13 mouse cellular contexts compared by ENCODE assay signal in the genomic region with DNA sequence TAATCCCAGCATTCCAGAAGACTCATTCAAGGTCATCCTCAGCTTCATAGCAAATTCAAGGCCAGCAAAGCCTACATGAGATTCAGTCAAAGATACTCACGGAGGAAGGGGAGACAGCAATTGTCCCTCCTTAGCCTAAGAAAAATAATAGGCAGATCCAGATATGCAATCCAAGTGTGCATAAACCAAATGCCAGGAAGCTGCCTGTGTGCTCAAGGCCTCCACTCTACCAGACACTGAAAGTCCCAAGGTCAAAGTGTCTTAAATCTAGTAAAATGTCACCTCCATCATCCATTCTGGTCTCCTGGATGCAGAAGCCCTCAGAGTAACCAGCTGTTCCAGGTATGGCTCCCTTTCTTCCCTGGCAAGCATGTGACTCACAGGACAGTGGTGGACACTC. TPM values are rescaled to one million over a fixed set of nuclear protein-coding genes. Genes with fewer than 3 reads are reported as not detected.
DNase-seq lines count a peak whose midpoint lies in the region.
"Had no signal": no experiment of that assay in that cellular context is flagged by ENCODE, and none has a peak within 500 bp of the region (broad histone marks: within the 10 kb centered on the region; RNA-seq: fewer than 3 reads in every experiment).

No protein-coding gene starts in this region.

- peak; percentile 41 for DNase-seq in adrenal gland, adult 2 months
- no peak for DNase-seq in adrenal gland, postnatal 4 days (ENCODE audit: low spot score in 2 of 2)
- DNase-seq in adrenal gland, postnatal 36 days: peak; percentile 13 to 20
- DNase-seq in adrenal gland, postnatal 14 days: no peak
- DNase-seq in heart, embryonic 10.5 days (ENCODE audit: low spot score): peak; percentile 53
- DNase-seq in heart, adult 8-10 months (ENCODE audit: low spot score): no peak
- DNase-seq: embryo, embryonic 11 days had no signal

- H3K4me1 ChIP-seq in heart, embryonic 10.5 days: peaks cover 27% of the 10 kb centered on the region

- H3K9me3 ChIP-seq in heart, embryonic 10.5 days: no peaks in the 10 kb centered on the region
- H3K9me3 ChIP-seq: embryonic facial prominence, embryonic 13.5 days; embryonic facial prominence, embryonic 15.5 days; forebrain, embryonic 10.5 days; forebrain, embryonic 12.5 days had no signal

- WGBS in heart, embryonic 10.5 days: 84% methylated on average over 1 of the region's 1 CpGs

- no peaks in the 10 kb centered on the region for H3K36me3 ChIP-seq in heart, embryonic 10.5 days
- H3K36me3 ChIP-seq: embryonic facial prominence, embryonic 13.5 days; embryonic facial prominence, embryonic 15.5 days; forebrain, embryonic 12.5 days had no signal

- no peak overlapping the region for H3K27ac ChIP-seq in heart, embryonic 10.5 days
- H3K27ac ChIP-seq: embryonic facial prominence, embryonic 13.5 days; embryonic facial prominence, embryonic 15.5 days; forebrain, embryonic 10.5 days; forebrain, embryonic 12.5 days had no signal

- no peaks in the 10 kb centered on the region for H3K27me3 ChIP-seq in heart, embryonic 10.5 days (ENCODE audit: insufficient read depth, poor library complexity, severe bottlenecking)
- H3K27me3 ChIP-seq: embryonic facial prominence, embryonic 13.5 days; embryonic facial prominence, embryonic 15.5 days; forebrain, embryonic 12.5 days had no signal

- no peak overlapping the region for H3K4me3 ChIP-seq in heart, embryonic 10.5 days
- H3K4me3 ChIP-seq: embryonic facial prominence, embryonic 13.5 days; embryonic facial prominence, embryonic 15.5 days; erythroblast, embryonic 14.5 days; forebrain, embryonic 10.5 days; forebrain, embryonic 12.5 days had no signal

RNA-seq across cellular contexts. Expression of a gene that starts 50.4 kb away (rescaled TPM):
- total RNA-seq in adrenal gland, adult 2 months (2021): 10 to 100 TPM; 20.2 to 46.3 TPM
- 31.0 and 51.6 TPM in 2 replicates for polyA plus RNA-seq in adrenal gland, adult 2 months (2012; rRNA removed)
- total RNA-seq in adrenal gland, postnatal 4 days (2021): 10 to 100 TPM; 72.9 to 80.5 TPM
- 10 to 100 TPM; 33.6 to 40.6 TPM for total RNA-seq in adrenal gland, postnatal 36 days (2021)
- 38.2 and 50.8 TPM in 2 replicates for total RNA-seq in adrenal gland, postnatal 14 days (2021)
- 18.3 and 24.7 TPM in 2 replicates for polyA plus RNA-seq in heart, embryonic 10.5 days (2016; fragmentation: Nextera tagmentation; extraction: Ambion mirVana)
- 10 to 100 TPM; 23.5 to 31.8 (median 27.0) TPM for total RNA-seq in heart, adult 8-10 months (2022)
- total RNA-seq: MEL had no signal

Comparison
In these comparisons a context has a peak if more than half of its experiments do, and no peak if none do; other contexts are left out.
1. DNase-seq: peak in adrenal gland, adult 2 months (single experiment), adrenal gland, postnatal 36 days (2 of 2) and heart, embryonic 10.5 days (single experiment); none in adrenal gland, postnatal 4 days (0 of 2), adrenal gland, postnatal 14 days (single experiment) and heart, adult 8-10 months (single experiment).